Mouse (Mus musculus): ENCODE results near the gene Rapgef5. TPM values are rescaled to one million over a fixed set of nuclear protein-coding genes. Genes with fewer than 3 reads are reported as not detected.

Rapgef5 gene
- polyA plus RNA-seq, 2 experiments: 1.2 to 1.5 TPM

GRCm38 (mm10) chr12:117561411-117562059, 45.3 kb downstream of the Rapgef5 start:
- Histone ChIP-seq H3K9ac (replicated peaks) (no peak overlapping the region), H3K4me1 (replicated peaks; ENCODE audit: control insufficient read depth in 2 of 2, insufficient read depth in 2 of 2, low read length in 1 of 2) (no peaks in the 10 kb centered on the region), H3K27me3 (ENCODE audit: control insufficient read depth, insufficient read depth, low read length) (peaks cover 7% of the 10 kb centered on the region), H3K27ac (no peak overlapping the region), H3K9me3 (ENCODE audit: control insufficient read depth, low read length) (no peaks in the 10 kb centered on the region), H3K36me3 (replicated peaks; ENCODE audit: control insufficient read depth, insufficient read depth, low read depth) (no peaks in the 10 kb centered on the region), H3K4me3 (ENCODE audit: insufficient read depth in 1 of 2, low read depth in 2 of 2, low read length in 2 of 2) (no peak overlapping the region), H3K4me2 (ENCODE audit: low read depth) (no peak overlapping the region)
- 63% methylated on average over 6 of the region's 6 CpGs for WGBS (ENCODE audit: insufficient replicate concordance)
- no peak for ATAC-seq (ENCODE audit: insufficient read depth)
- DNase-seq (ENCODE audit: low read depth in 3 of 3, low spot score in 3 of 3): no peak
- TF ChIP-seq CTCF (IDR thresholded peaks at IDR 0.05; ENCODE audit: low read depth) (no peak), EP300 (IDR thresholded peaks at IDR 0.05; ENCODE audit: low read depth) (no peak)

- Histone ChIP-seq H3K27ac (no peak overlapping the region), H3K9me3 (ENCODE audit: control insufficient read depth, low read length) (no peaks in the 10 kb centered on the region), H3K9ac (replicated peaks) (no peak overlapping the region), H3K4me3 (ENCODE audit: insufficient read depth in 1 of 2, low read depth in 2 of 2, low read length in 2 of 2) (no peak overlapping the region), H3K4me2 (ENCODE audit: low read depth) (no peak overlapping the region), H3K27me3 (ENCODE audit: control insufficient read depth, insufficient read depth, low read length) (peaks cover 7% of the 10 kb centered on the region), H3K36me3 (replicated peaks; ENCODE audit: control insufficient read depth, insufficient read depth, low read depth) (no peaks in the 10 kb centered on the region), H3K4me1 (replicated peaks; ENCODE audit: control insufficient read depth in 2 of 2, insufficient read depth in 2 of 2, low read length in 1 of 2) (no peaks in the 10 kb centered on the region)
- DNase-seq (ENCODE audit: low read depth in 3 of 3, low spot score in 3 of 3): no peak
- WGBS (ENCODE audit: insufficient replicate concordance): 77% methylated on average over 3 of the region's 3 CpGs
- ATAC-seq (ENCODE audit: insufficient read depth): no peak; the same call in 1 of the 2 replicates
- TF ChIP-seq CTCF (IDR thresholded peaks at IDR 0.05; ENCODE audit: low read depth) (no peak), EP300 (IDR thresholded peaks at IDR 0.05; ENCODE audit: low read depth) (no peak)
Observed at GRCm38 (mm10) chr12:117562085-117562484, 45.8 kb downstream of the Rapgef5 start.

- no peaks in the 10 kb centered on the region for H3K9me3 ChIP-seq (ENCODE audit: control insufficient read depth, low read length)
- WGBS (ENCODE audit: insufficient replicate concordance): 53% methylated on average over 6 of the region's 6 CpGs
- no peak overlapping the region for H3K9ac ChIP-seq (replicated peaks)
- no peak overlapping the region for H3K4me2 ChIP-seq (ENCODE audit: low read depth)
- no peak for TF ChIP-seq EP300 (IDR thresholded peaks at IDR 0.05; ENCODE audit: low read depth)
- no peak for TF ChIP-seq CTCF (IDR thresholded peaks at IDR 0.05; ENCODE audit: low read depth)
- DNase-seq (ENCODE audit: low read depth in 3 of 3, low spot score in 3 of 3) (no peak), ATAC-seq (ENCODE audit: insufficient read depth) (no peak)
- no peak overlapping the region for H3K27ac ChIP-seq
- H3K4me3 ChIP-seq (ENCODE audit: insufficient read depth in 1 of 2, low read depth in 2 of 2, low read length in 2 of 2): no peak overlapping the region
- H3K36me3 ChIP-seq (replicated peaks; ENCODE audit: control insufficient read depth, insufficient read depth, low read depth): no peaks in the 10 kb centered on the region
- peaks cover 4% of the 10 kb centered on the region for H3K27me3 ChIP-seq (ENCODE audit: control insufficient read depth, insufficient read depth, low read length)
- H3K4me1 ChIP-seq (replicated peaks; ENCODE audit: control insufficient read depth in 2 of 2, insufficient read depth in 2 of 2, low read length in 1 of 2): no peaks in the 10 kb centered on the region
Observed at GRCm38 (mm10) chr12:117563859-117564258, 47.6 kb downstream of the Rapgef5 start.

GRCm38 (mm10) chr12:117566298-117566697, 50.0 kb downstream of the Rapgef5 start:
- no peak for ATAC-seq (ENCODE audit: insufficient read depth)

GRCm38 (mm10) chr12:117569671-117570070, 53.4 kb downstream of the Rapgef5 start:
- no peaks in the 10 kb centered on the region for H3K36me3 ChIP-seq (replicated peaks; ENCODE audit: control insufficient read depth, insufficient read depth, low read depth)
- H3K9ac ChIP-seq (replicated peaks): no peak overlapping the region
- ATAC-seq (ENCODE audit: insufficient read depth) (no peak), DNase-seq (ENCODE audit: low read depth in 3 of 3, low spot score in 3 of 3) (no peak)
- H3K4me1 ChIP-seq (replicated peaks; ENCODE audit: control insufficient read depth in 2 of 2, insufficient read depth in 2 of 2, low read length in 1 of 2): no peaks in the 10 kb centered on the region; a peak in 1 of 4 replicates
- H3K4me3 ChIP-seq (ENCODE audit: insufficient read depth in 1 of 2, low read depth in 2 of 2, low read length in 2 of 2): no peak overlapping the region
- no peak overlapping the region for H3K27ac ChIP-seq
- TF ChIP-seq EP300 (IDR thresholded peaks at IDR 0.05; ENCODE audit: low read depth) (no peak), CTCF (IDR thresholded peaks at IDR 0.05; ENCODE audit: low read depth) (no peak)
- H3K9me3 ChIP-seq (ENCODE audit: control insufficient read depth, low read length): no peaks in the 10 kb centered on the region
- WGBS (ENCODE audit: insufficient replicate concordance): 49% methylated on average over 2 of the region's 2 CpGs
- H3K4me2 ChIP-seq (ENCODE audit: low read depth): no peak overlapping the region
- H3K27me3 ChIP-seq (ENCODE audit: control insufficient read depth, insufficient read depth, low read length): no peaks in the 10 kb centered on the region; the same call in 1 of the 2 replicates

More at GRCm38 (mm10) chr12:117566298-117566697, 50.0 kb downstream of the Rapgef5 start:
- H3K9ac ChIP-seq (replicated peaks): no peak overlapping the region
- H3K27ac ChIP-seq: no peak overlapping the region
- no peak overlapping the region for H3K4me3 ChIP-seq (ENCODE audit: insufficient read depth in 1 of 2, low read depth in 2 of 2, low read length in 2 of 2)
- no peaks in the 10 kb centered on the region for H3K4me1 ChIP-seq (replicated peaks; ENCODE audit: control insufficient read depth in 2 of 2, insufficient read depth in 2 of 2, low read length in 1 of 2)
- H3K9me3 ChIP-seq (ENCODE audit: control insufficient read depth, low read length): no peaks in the 10 kb centered on the region
- TF ChIP-seq EP300 (IDR thresholded peaks at IDR 0.05; ENCODE audit: low read depth): no peak
- TF ChIP-seq CTCF (IDR thresholded peaks at IDR 0.05; ENCODE audit: low read depth): no peak
- H3K36me3 ChIP-seq (replicated peaks; ENCODE audit: control insufficient read depth, insufficient read depth, low read depth): no peaks in the 10 kb centered on the region
- peaks cover 4% of the 10 kb centered on the region for H3K27me3 ChIP-seq (ENCODE audit: control insufficient read depth, insufficient read depth, low read length)
- no peak for DNase-seq (ENCODE audit: low read depth in 3 of 3, low spot score in 3 of 3)
- H3K4me2 ChIP-seq (ENCODE audit: low read depth): no peak overlapping the region
- 55% methylated on average over 4 of the region's 4 CpGs for WGBS (ENCODE audit: insufficient replicate concordance)

All from liver, embryonic 14.5 days (tissue).